Mouse (Mus musculus) G1E (cell line): Measurements from ENCODE around the gene Trim3.

Experiments
- CTCF ChIP-seq: IDR thresholded peaks from 2 replicates; pipeline ENCODE4 v1.5.1; 2012; ENCODE audit warnings: low read depth, low read length, inconsistent platforms, mixed read lengths
- GATA1 ChIP-seq: IDR thresholded peaks from 2 replicates; pipeline ENCODE4 v1.6.1; 2012; ENCODE audit warnings: borderline replicate concordance, low read length, inconsistent platforms, mixed read lengths
- GATA2 ChIP-seq: IDR thresholded peaks from 2 replicates; pipeline ENCODE4 v1.6.1; 2012; ENCODE audit warnings: low read depth, low read length, inconsistent platforms, borderline replicate concordance
- POLR2AphosphoS5 ChIP-seq: IDR thresholded peaks from 2 replicates; pipeline ENCODE4 v1.6.1; 2012; ENCODE audit warnings: low read depth, low read length, inconsistent platforms; ENCODE audit not compliant: insufficient replicate concordance
- TAL1 ChIP-seq: conservative IDR thresholded peaks from 2 replicates; pipeline ENCODE4 v1.6.1; 2012; ENCODE audit warnings: low read depth, low read length, inconsistent platforms, mixed read lengths

- TF ChIP-seq CTCF (no peak), GATA1 (no peak), POLR2AphosphoS5 (no peak), TAL1 (no peak), GATA2 (no peak)
Measured at GRCm38 (mm10) chr7:105565071-105565836, 68.1 kb downstream of the Trim3 start.
